Mouse (Mus musculus) leukemia stem cell, adult 10-12 weeks (primary cell): ENCODE data around the gene Cypt1. TPM values are rescaled to one million over a fixed set of nuclear protein-coding genes. Genes with fewer than 3 reads are reported as not detected.

ENCODE experiments used
- polyA plus RNA-seq: library from polyadenylated mRNA; stranded (reverse); fragments of >175 nt; gene quantifications from 2 replicates; pipeline ENCODE4 v1.2.3, GENCODE M21; 2012; ENCODE audit warnings: low replicate concordance

Cypt1 gene
- not detected in 2 replicates for polyA plus RNA-seq

DNA sequence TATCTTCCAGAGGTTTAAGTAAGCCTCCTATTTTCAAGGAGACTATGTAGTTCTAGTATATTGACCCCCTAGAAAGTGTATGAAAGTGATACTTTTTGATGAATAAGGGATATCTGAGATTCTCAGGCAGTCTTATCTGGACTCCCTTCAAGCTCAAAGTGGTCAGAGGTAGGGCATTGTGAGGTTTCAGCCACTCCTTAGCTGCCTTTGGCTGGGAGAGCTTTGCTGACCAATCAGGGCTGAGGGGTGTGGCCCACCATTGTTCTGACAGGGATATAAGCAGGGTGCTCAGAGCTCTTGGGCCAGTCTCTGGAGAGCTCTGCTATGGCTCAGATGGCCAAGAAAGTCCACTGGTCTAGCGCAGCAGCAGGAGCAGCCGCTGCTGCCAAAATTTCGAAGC, at the start of gene Cypt1:
Gene Cypt1, plus strand, starts transcription at position 301 of the 400 bp plus-strand sequence.

Other genes with a start within 250 kb of the Cypt1 start
- 0.10 and 0.22 TPM in 2 replicates for gene Maoa, start 96.8 kb downstream of the Cypt1 start, polyA plus RNA-seq